Mouse (Mus musculus) forebrain, embryonic 10.5 days (tissue): Measurements from ENCODE around the gene Lrrc49. TPM values are rescaled to one million over a fixed set of nuclear protein-coding genes. Genes with fewer than 3 reads are reported as not detected.

Source experiments
- DNase-seq: peaks from one replicate; pipeline ENCODE4 v3.0.0-alpha.2; 2017; ENCODE audit warnings: low spot score; ENCODE audit errors: extremely low spot score
- H3K27ac ChIP-seq: fragments of 300-500 bp; sonication (generic); 2 replicates; pipeline ENCODE4 v1.5.1; 2016; ENCODE audit warnings: mild to moderate bottlenecking
- H3K27me3 ChIP-seq: fragments of 300-500 bp; sonication (generic); 2 replicates; pipeline ENCODE4 v1.6.1; 2016; ENCODE audit warnings: mild to moderate bottlenecking; ENCODE audit not compliant: poor library complexity, severe bottlenecking
- H3K36me3 ChIP-seq: fragments of 300-500 bp; sonication (generic); replicated peaks from 2 replicates; pipeline ENCODE4 v1.6.1; 2016; ENCODE audit warnings: mild to moderate bottlenecking, moderate library complexity
- H3K4me1 ChIP-seq: fragments of 300-500 bp; sonication (generic); 2 replicates; pipeline ENCODE4 v1.6.1; 2016
- H3K4me3 ChIP-seq: fragments of 300-500 bp; sonication (generic); 2 replicates; pipeline ENCODE4 v1.5.1; 2016; ENCODE audit warnings: mild to moderate bottlenecking, moderate library complexity
- H3K9me3 ChIP-seq: fragments of 300-500 bp; sonication (generic); 2 replicates; pipeline ENCODE4 v1.6.1; 2016; ENCODE audit warnings: mild to moderate bottlenecking, moderate library complexity
- WGBS: fragments of 180-500 bp; shearing (Covaris S2); methylation state at CpG from one replicate; pipeline ENCODE4 v1.1.7; 2016; 5-methylcytosine and 5-hydroxymethylcytosine counted together
- polyA plus RNA-seq: library from polyadenylated mRNA; unstranded; fragments of >200 nt; fragmentation: Nextera tagmentation; extraction: Ambion mirVana; gene quantifications from 2 replicates; pipeline ENCODE4 v1.2.1, GENCODE M21; 2016

Lrrc49 gene
- polyA plus RNA-seq, 1 experiment from 2014 or later: 31.7 TPM

GRCm38 (mm10) chr9:60586920-60587319 is 101.0 kb downstream of the Lrrc49 start:
- Histone ChIP-seq H3K36me3 (peaks cover 60% of the 10 kb centered on the region), H3K27me3 (no peaks in the 10 kb centered on the region), H3K4me3 (no peak overlapping the region), H3K9me3 (no peaks in the 10 kb centered on the region), H3K4me1 (no peaks in the 10 kb centered on the region), H3K27ac (no peak overlapping the region)
- WGBS: 91% methylated on average over 3 of the region's 3 CpGs
- DNase-seq: no peak

- DNase-seq: no peak
- H3K36me3 ChIP-seq: peaks cover 45% of the 10 kb centered on the region
- H3K9me3 ChIP-seq: no peaks in the 10 kb centered on the region
- no peaks in the 10 kb centered on the region for H3K27me3 ChIP-seq
- no peaks in the 10 kb centered on the region for H3K4me1 ChIP-seq
- no peak overlapping the region for H3K27ac ChIP-seq
- H3K4me3 ChIP-seq: no peak overlapping the region
- 94% methylated on average over 5 of the region's 5 CpGs for WGBS
These were observed 102.8 kb downstream of the Lrrc49 start for GRCm38 (mm10) chr9:60585206-60585605.

GRCm38 (mm10) chr9:60582553-60582952 is 105.4 kb downstream of the Lrrc49 start:
- H3K27ac ChIP-seq: no peak overlapping the region
- no peaks in the 10 kb centered on the region for H3K27me3 ChIP-seq
- DNase-seq: no peak
- H3K36me3 ChIP-seq: peaks cover 26% of the 10 kb centered on the region
- 86% methylated on average over 7 of the region's 7 CpGs for WGBS
- H3K9me3 ChIP-seq: no peaks in the 10 kb centered on the region
- H3K4me3 ChIP-seq: no peak overlapping the region
- no peaks in the 10 kb centered on the region for H3K4me1 ChIP-seq

GRCm38 (mm10) chr9:60573011-60573410 is 114.9 kb downstream of the Lrrc49 start:
- Histone ChIP-seq H3K4me3 (no peak overlapping the region), H3K27me3 (no peaks in the 10 kb centered on the region), H3K36me3 (no peaks in the 10 kb centered on the region), H3K4me1 (no peaks in the 10 kb centered on the region), H3K9me3 (no peaks in the 10 kb centered on the region), H3K27ac (no peak overlapping the region)
- no peak for DNase-seq
- WGBS: 95% methylated on average over 7 of the region's 7 CpGs

- H3K4me1 ChIP-seq: no peaks in the 10 kb centered on the region
- H3K27ac ChIP-seq: no peak overlapping the region
- H3K27me3 ChIP-seq: no peaks in the 10 kb centered on the region
- DNase-seq: no peak
- 95% methylated on average over 4 of the region's 4 CpGs for WGBS
- no peaks in the 10 kb centered on the region for H3K36me3 ChIP-seq
- H3K4me3 ChIP-seq: no peak overlapping the region
- H3K9me3 ChIP-seq: no peaks in the 10 kb centered on the region
These were observed 116.2 kb downstream of the Lrrc49 start for GRCm38 (mm10) chr9:60571725-60572124.

GRCm38 (mm10) chr9:60571041-60571440 is 116.9 kb downstream of the Lrrc49 start:
- Histone ChIP-seq H3K27ac (no peak overlapping the region), H3K4me3 (no peak overlapping the region), H3K4me1 (no peaks in the 10 kb centered on the region), H3K27me3 (no peaks in the 10 kb centered on the region), H3K36me3 (no peaks in the 10 kb centered on the region), H3K9me3 (no peaks in the 10 kb centered on the region)
- WGBS: 87% methylated on average over 4 of the region's 4 CpGs
- DNase-seq: no peak

- Histone ChIP-seq H3K4me1 (no peaks in the 10 kb centered on the region), H3K4me3 (no peak overlapping the region), H3K36me3 (no peaks in the 10 kb centered on the region), H3K9me3 (no peaks in the 10 kb centered on the region), H3K27me3 (no peaks in the 10 kb centered on the region), H3K27ac (no peak overlapping the region)
- WGBS: 88% methylated on average over 2 of the region's 2 CpGs
- DNase-seq: no peak
These were observed 118.6 kb downstream of the Lrrc49 start for GRCm38 (mm10) chr9:60569366-60569765.

- Histone ChIP-seq H3K27me3 (no peaks in the 10 kb centered on the region), H3K27ac (no peak overlapping the region), H3K4me3 (no peak overlapping the region), H3K36me3 (no peaks in the 10 kb centered on the region), H3K9me3 (no peaks in the 10 kb centered on the region), H3K4me1 (peaks cover 14% of the 10 kb centered on the region)
- WGBS: 96% methylated on average over 7 of the region's 7 CpGs
- DNase-seq: no peak
These were observed 124.1 kb downstream of the Lrrc49 start for GRCm38 (mm10) chr9:60563809-60564208.

GRCm38 (mm10) chr9:60562443-60563371 is 125.3 kb downstream of the Lrrc49 start:
- WGBS: 78% methylated on average over 20 of the region's 20 CpGs
- Histone ChIP-seq H3K4me3 (no peak overlapping the region), H3K27ac (no peak overlapping the region), H3K4me1 (peaks cover 14% of the 10 kb centered on the region), H3K27me3 (no peaks in the 10 kb centered on the region), H3K9me3 (no peaks in the 10 kb centered on the region), H3K36me3 (no peaks in the 10 kb centered on the region)
- DNase-seq: no peak

GRCm38 (mm10) chr9:60561641-60562289 is 126.2 kb downstream of the Lrrc49 start:
- DNase-seq: no peak
- 81% methylated on average over 9 of the region's 9 CpGs for WGBS
- Histone ChIP-seq H3K4me1 (peaks cover 14% of the 10 kb centered on the region), H3K9me3 (no peaks in the 10 kb centered on the region), H3K27me3 (no peaks in the 10 kb centered on the region), H3K36me3 (no peaks in the 10 kb centered on the region), H3K4me3 (no peak overlapping the region), H3K27ac (no peak overlapping the region)

- 83% methylated on average over 3 of the region's 3 CpGs for WGBS
- Histone ChIP-seq H3K9me3 (no peaks in the 10 kb centered on the region), H3K4me3 (no peak overlapping the region), H3K27me3 (no peaks in the 10 kb centered on the region), H3K4me1 (peaks cover 14% of the 10 kb centered on the region), H3K36me3 (no peaks in the 10 kb centered on the region), H3K27ac (no peak overlapping the region)
- DNase-seq: no peak
These were observed 129.5 kb downstream of the Lrrc49 start for GRCm38 (mm10) chr9:60558507-60558906.

- Histone ChIP-seq H3K9me3 (no peaks in the 10 kb centered on the region), H3K36me3 (no peaks in the 10 kb centered on the region), H3K27me3 (no peaks in the 10 kb centered on the region), H3K27ac (no peak overlapping the region), H3K4me1 (no peaks in the 10 kb centered on the region), H3K4me3 (no peak overlapping the region)
- no peak for DNase-seq
- 96% methylated on average over 4 of the region's 4 CpGs for WGBS
These were observed 136.7 kb downstream of the Lrrc49 start for GRCm38 (mm10) chr9:60551238-60551637.

GRCm38 (mm10) chr9:60548182-60548581 is 139.8 kb downstream of the Lrrc49 start:
- WGBS: 28% methylated on average over 4 of the region's 4 CpGs
- DNase-seq: peak; percentile 28
- Histone ChIP-seq H3K27ac (no peak overlapping the region), H3K9me3 (no peaks in the 10 kb centered on the region), H3K36me3 (no peaks in the 10 kb centered on the region), H3K4me3 (no peak overlapping the region), H3K27me3 (no peaks in the 10 kb centered on the region), H3K4me1 (no peaks in the 10 kb centered on the region)
